Mouse (Mus musculus) heart, embryonic 11.5 days (tissue): ENCODE data around the gene Arsj. TPM values are rescaled to one million over a fixed set of nuclear protein-coding genes. Genes with fewer than 3 reads are reported as not detected.

Source experiments
- ATAC-seq: fragments of 200-750 bp; cut with Nextera tagmentation; replicated peaks from 2 replicates; pipeline ENCODE4 v1.8.0; 2017; ENCODE audit warnings: moderate library complexity; ENCODE audit not compliant: insufficient number of reproducible peaks, low FRiP score, low TSS enrichment
- H3K27ac ChIP-seq: fragments of 300-500 bp; sonication (generic); 2 replicates; pipeline ENCODE4 v1.5.1; 2014; ENCODE audit warnings: mild to moderate bottlenecking, low read depth, low read length
- H3K27me3 ChIP-seq: fragments of 300-500 bp; sonication (generic); 2 replicates; pipeline ENCODE4 v1.6.1; 2014; ENCODE audit warnings: mild to moderate bottlenecking, low read length, mixed read lengths; ENCODE audit not compliant: control insufficient read depth, insufficient read depth
- H3K36me3 ChIP-seq: fragments of 300-500 bp; sonication (generic); 2 replicates; pipeline ENCODE4 v1.6.1; 2014; ENCODE audit warnings: mild to moderate bottlenecking, low read length, moderate library complexity, mixed read lengths; ENCODE audit not compliant: control insufficient read depth, insufficient read depth
- H3K4me1 ChIP-seq: fragments of 300-500 bp; sonication (generic); 2 replicates; pipeline ENCODE4 v1.6.1; 2014; ENCODE audit warnings: low read length; ENCODE audit not compliant: control insufficient read depth, insufficient read depth
- H3K4me2 ChIP-seq: fragments of 300-500 bp; sonication (generic); 2 replicates; pipeline ENCODE4 v1.6.1; 2014; ENCODE audit warnings: mild to moderate bottlenecking, moderate library complexity
- H3K4me3 ChIP-seq: fragments of 300-500 bp; sonication (generic); 2 replicates; pipeline ENCODE4 v1.5.1; 2014; ENCODE audit warnings: low read depth, low read length
- H3K9ac ChIP-seq: fragments of 300-500 bp; sonication (generic); 2 replicates; pipeline ENCODE4 v1.6.1; 2014; ENCODE audit warnings: mild to moderate bottlenecking, low read depth, low read length, moderate library complexity
- H3K9me3 ChIP-seq: fragments of 300-500 bp; sonication (generic); replicated peaks from 2 replicates; pipeline ENCODE4 v1.6.1; 2016; ENCODE audit warnings: low read length; ENCODE audit not compliant: control insufficient read depth
- WGBS: fragments of 180-500 bp; shearing (Covaris S2); extraction: QIAGEN DNeasy Blood & Tissue Kit; methylation state at CpG from one replicate; pipeline ENCODE4 v1.1.7; 2014; ENCODE audit not compliant: insufficient replicate concordance; 5-methylcytosine and 5-hydroxymethylcytosine counted together
- polyA plus RNA-seq: library from polyadenylated mRNA; unstranded; fragments of >200 nt; fragmentation: Nextera tagmentation; extraction: Ambion mirVana; gene quantifications from 2 replicates; pipeline ENCODE4 v1.2.1, GENCODE M21; 2014

The Arsj gene
- polyA plus RNA-seq: 0.26 and 0.34 TPM in 2 replicates

- no peaks in the 10 kb centered on the region for H3K36me3 ChIP-seq
- WGBS: 13% methylated on average over 41 of the region's 41 CpGs
- no peaks in the 10 kb centered on the region for H3K9me3 ChIP-seq
- peak within 1 kb of the TSS; percentile 49 for H3K4me3 ChIP-seq
- peak; percentile 79 for ATAC-seq
- no peak within 1 kb of the TSS for H3K27ac ChIP-seq
- H3K4me2 ChIP-seq: peak within 1 kb of the TSS; percentile 91
- H3K27me3 ChIP-seq: peaks cover 4% of the 10 kb centered on the region
- peak within 1 kb of the TSS; percentile 65 for H3K9ac ChIP-seq
- H3K4me1 ChIP-seq: no peaks in the 10 kb centered on the region
Measured at GRCm38 (mm10) chr3:126363568-126364505, at the start of gene Arsj. TSS of gene Arsj (plus strand) at chr3:126363684.

- H3K27ac ChIP-seq: no peak overlapping the region
- no peaks in the 10 kb centered on the region for H3K36me3 ChIP-seq
- H3K4me3 ChIP-seq: no peak overlapping the region
- no peaks in the 10 kb centered on the region for H3K9me3 ChIP-seq
- H3K4me2 ChIP-seq: no peak overlapping the region
- H3K27me3 ChIP-seq: no peaks in the 10 kb centered on the region
- no peaks in the 10 kb centered on the region for H3K4me1 ChIP-seq
- WGBS: 60% methylated on average over 4 of the region's 4 CpGs
- H3K9ac ChIP-seq: no peak overlapping the region
- ATAC-seq: no peak
Measured at GRCm38 (mm10) chr3:126324872-126325498, 38.5 kb upstream of the Arsj start.

GRCm38 (mm10) chr3:126325891-126326627, 37.4 kb upstream of the Arsj start:
- no peaks in the 10 kb centered on the region for H3K4me1 ChIP-seq
- H3K9me3 ChIP-seq: no peaks in the 10 kb centered on the region
- no peaks in the 10 kb centered on the region for H3K36me3 ChIP-seq
- H3K4me3 ChIP-seq: no peak overlapping the region
- WGBS: 78% methylated on average over 4 of the region's 4 CpGs
- no peak overlapping the region for H3K4me2 ChIP-seq
- no peak overlapping the region for H3K9ac ChIP-seq
- no peaks in the 10 kb centered on the region for H3K27me3 ChIP-seq
- no peak overlapping the region for H3K27ac ChIP-seq
- ATAC-seq: no peak

- WGBS: 70% methylated on average over 2 of the region's 2 CpGs
Measured at GRCm38 (mm10) chr3:126326628-126327325, 36.7 kb upstream of the Arsj start.

GRCm38 (mm10) chr3:126335329-126335728, 28.2 kb upstream of the Arsj start:
- Histone ChIP-seq H3K9ac (no peak overlapping the region), H3K4me2 (no peak overlapping the region), H3K9me3 (no peaks in the 10 kb centered on the region), H3K4me1 (no peaks in the 10 kb centered on the region), H3K36me3 (no peaks in the 10 kb centered on the region), H3K4me3 (no peak overlapping the region), H3K27me3 (no peaks in the 10 kb centered on the region), H3K27ac (no peak overlapping the region)
- WGBS: 56% methylated on average over 4 of the region's 4 CpGs
- no peak for ATAC-seq

More at GRCm38 (mm10) chr3:126326628-126327325, 36.7 kb upstream of the Arsj start:
- Histone ChIP-seq H3K4me2 (no peak overlapping the region), H3K4me3 (no peak overlapping the region), H3K36me3 (no peaks in the 10 kb centered on the region), H3K27ac (no peak overlapping the region), H3K27me3 (no peaks in the 10 kb centered on the region), H3K9me3 (no peaks in the 10 kb centered on the region), H3K4me1 (no peaks in the 10 kb centered on the region), H3K9ac (no peak overlapping the region)
- ATAC-seq: no peak

GRCm38 (mm10) chr3:126344745-126345144, 18.7 kb upstream of the Arsj start:
- H3K9me3 ChIP-seq: no peaks in the 10 kb centered on the region
- H3K36me3 ChIP-seq: no peaks in the 10 kb centered on the region
- no peak for ATAC-seq
- H3K4me3 ChIP-seq: no peak overlapping the region
- no peak overlapping the region for H3K9ac ChIP-seq
- 89% methylated on average over 1 of the region's 1 CpGs for WGBS
- no peaks in the 10 kb centered on the region for H3K27me3 ChIP-seq
- no peaks in the 10 kb centered on the region for H3K4me1 ChIP-seq
- no peak overlapping the region for H3K4me2 ChIP-seq
- no peak overlapping the region for H3K27ac ChIP-seq

GRCm38 (mm10) chr3:126359760-126360159, 3.7 kb upstream of the Arsj start:
- Histone ChIP-seq H3K27me3 (peaks cover 3% of the 10 kb centered on the region), H3K36me3 (no peaks in the 10 kb centered on the region), H3K27ac (no peak overlapping the region), H3K4me3 (no peak overlapping the region), H3K9me3 (no peaks in the 10 kb centered on the region), H3K4me2 (no peak overlapping the region), H3K4me1 (no peaks in the 10 kb centered on the region), H3K9ac (no peak overlapping the region)
- no peak for ATAC-seq
- 44% methylated on average over 1 of the region's 1 CpGs for WGBS

- H3K27ac ChIP-seq: no peak overlapping the region
- H3K9me3 ChIP-seq: no peaks in the 10 kb centered on the region
- H3K4me1 ChIP-seq: no peaks in the 10 kb centered on the region
- no peak for ATAC-seq
- no peak overlapping the region for H3K9ac ChIP-seq
- peaks cover 4% of the 10 kb centered on the region for H3K27me3 ChIP-seq
- H3K36me3 ChIP-seq: no peaks in the 10 kb centered on the region
- H3K4me3 ChIP-seq: no peak overlapping the region
- 76% methylated on average over 2 of the region's 2 CpGs for WGBS
- H3K4me2 ChIP-seq: no peak overlapping the region
Measured at GRCm38 (mm10) chr3:126362392-126362791, 1.1 kb upstream of the Arsj start.
